Mouse (Mus musculus) liver, embryonic 16.5 days (tissue): ENCODE results near the gene Npb. TPM values are rescaled to one million over a fixed set of nuclear protein-coding genes. Genes with fewer than 3 reads are reported as not detected.

ENCODE experiments used
- ATAC-seq: fragments of 200-750 bp; cut with Nextera tagmentation; 2 replicates; pipeline ENCODE4 v1.8.0; 2017; ENCODE audit warnings: low read depth, mild to moderate bottlenecking, moderate number of reproducible peaks, moderate library complexity
- H3K27ac ChIP-seq: fragments of 300-500 bp; sonication (generic); 2 replicates; pipeline ENCODE4 v1.5.1; 2014; ENCODE audit warnings: mild to moderate bottlenecking, low read length
- H3K27me3 ChIP-seq: fragments of 300-500 bp; sonication (generic); 2 replicates; pipeline ENCODE4 v1.6.1; 2014; ENCODE audit warnings: low read depth, low read length, mixed read lengths; ENCODE audit not compliant: control insufficient read depth, insufficient read depth
- H3K36me3 ChIP-seq: fragments of 300-500 bp; sonication (generic); 2 replicates; pipeline ENCODE4 v1.6.1; 2014; ENCODE audit warnings: mild to moderate bottlenecking; ENCODE audit not compliant: control insufficient read depth, insufficient read depth
- H3K4me1 ChIP-seq: fragments of 300-500 bp; sonication (generic); 2 replicates; pipeline ENCODE4 v1.6.1; 2014; ENCODE audit warnings: low read depth, low read length, mixed read lengths; ENCODE audit not compliant: control insufficient read depth
- H3K4me2 ChIP-seq: fragments of 300-500 bp; sonication (generic); 2 replicates; pipeline ENCODE4 v1.6.1; 2014; ENCODE audit warnings: low read depth, low read length, mixed read lengths
- H3K4me3 ChIP-seq: fragments of 300-500 bp; sonication (generic); 2 replicates; pipeline ENCODE4 v1.5.1; 2014; ENCODE audit warnings: low read depth, mild to moderate bottlenecking, low read length
- H3K9ac ChIP-seq: fragments of 300-500 bp; sonication (generic); 2 replicates; pipeline ENCODE4 v1.6.1; 2014; ENCODE audit warnings: low read depth, low read length
- H3K9me3 ChIP-seq: fragments of 300-500 bp; sonication (generic); replicated peaks from 2 replicates; pipeline ENCODE4 v1.6.1; 2016; ENCODE audit warnings: low read length; ENCODE audit not compliant: control insufficient read depth
- WGBS: fragments of 180-500 bp; shearing (Covaris S2); extraction: QIAGEN DNeasy Blood & Tissue Kit; methylation state at CpG from one replicate; pipeline ENCODE4 v1.1.7; 2014; ENCODE audit not compliant: insufficient replicate concordance; 5-methylcytosine and 5-hydroxymethylcytosine counted together
- polyA plus RNA-seq: library from polyadenylated mRNA; unstranded; fragments of >200 nt; fragmentation: Nextera tagmentation; extraction: Ambion mirVana; gene quantifications from 2 replicates; pipeline ENCODE4 v1.2.1, GENCODE M21; 2015

Gene Npb
- polyA plus RNA-seq, 1 experiment from 2014 or later, result 16.4 TPM

- no peak overlapping the region for H3K9ac ChIP-seq
- H3K27me3 ChIP-seq, result no peaks in the 10 kb centered on the region
- H3K4me1 ChIP-seq, result peaks cover 73% of the 10 kb centered on the region
- H3K4me2 ChIP-seq, result no peak overlapping the region
- H3K9me3 ChIP-seq, result no peaks in the 10 kb centered on the region
- ATAC-seq, result no peak
- H3K4me3 ChIP-seq, result no peak overlapping the region
- peaks cover 18% of the 10 kb centered on the region for H3K36me3 ChIP-seq
- WGBS, result 80% methylated on average over 11 of the region's 11 CpGs
- H3K27ac ChIP-seq, result no peak overlapping the region
Observed at GRCm38 (mm10) chr11:120626785-120627467, 18.6 kb downstream of the Npb start.

DNA sequence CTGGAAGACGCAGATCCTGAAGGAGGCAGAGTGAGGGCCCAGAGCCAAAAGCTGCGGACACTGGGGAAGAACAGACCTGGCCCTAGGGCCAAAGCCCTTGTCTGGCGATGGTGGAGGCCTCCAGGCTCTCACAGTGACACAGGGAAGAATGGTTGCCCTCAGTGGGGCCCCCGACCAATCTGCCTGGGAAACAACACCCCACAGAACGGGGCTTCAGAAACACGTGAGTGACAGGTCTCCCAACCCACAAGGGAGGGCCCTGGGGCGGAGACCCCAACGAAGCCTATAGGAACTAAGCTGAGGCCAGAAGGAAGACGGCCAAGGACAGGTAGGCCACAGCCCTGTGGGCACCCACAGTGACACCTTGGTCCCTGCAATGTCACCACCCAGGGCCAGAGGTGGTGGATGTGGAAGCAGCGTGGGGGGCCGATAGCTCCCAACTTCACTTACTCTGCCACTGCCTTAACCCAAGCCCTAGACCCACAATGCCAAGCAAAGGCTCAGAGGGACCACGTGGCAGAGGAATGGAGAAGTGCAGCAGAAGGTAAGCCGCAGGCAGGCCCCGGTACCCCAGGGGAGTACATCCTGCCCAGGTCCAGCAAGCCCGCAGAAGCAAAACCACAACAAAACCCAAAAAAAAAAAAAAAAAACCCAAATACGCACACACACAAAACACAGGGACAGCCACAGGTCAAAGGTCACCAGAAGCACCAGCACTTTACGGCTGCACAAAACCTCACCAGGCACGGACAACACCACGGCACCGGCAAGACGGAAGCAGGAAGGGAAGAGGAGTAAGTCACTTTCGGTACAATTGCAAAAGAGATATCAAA, 19.4 kb downstream of the Npb start:
- peak overlapping the region; percentile 42 for H3K4me2 ChIP-seq
- 40% methylated on average over 22 of the region's 22 CpGs for WGBS
- no peaks in the 10 kb centered on the region for H3K9me3 ChIP-seq
- peak overlapping the region; percentile 31; the same call in 1 of the 2 replicates for H3K27ac ChIP-seq
- H3K36me3 ChIP-seq, result peaks cover 13% of the 10 kb centered on the region
- H3K4me3 ChIP-seq, result peak overlapping the region; percentile 19; the same call in 1 of the 2 replicates
- ATAC-seq, result no peak
- H3K4me1 ChIP-seq, result peaks cover 78% of the 10 kb centered on the region
- H3K27me3 ChIP-seq, result no peaks in the 10 kb centered on the region
- H3K9ac ChIP-seq, result 0 out of 2 replicates have a peak overlapping the region, but pooled peaks have one; percentile 1

GRCm38 (mm10) chr11:120628601-120629340, 20.5 kb downstream of the Npb start:
- H3K27ac ChIP-seq, result peak overlapping the region; percentile 100

GRCm38 (mm10) chr11:120629341-120629730, 21.1 kb downstream of the Npb start:
- Histone ChIP-seq H3K36me3 (peaks cover 8% of the 10 kb centered on the region), H3K9ac (peak overlapping the region; percentile 97), H3K27ac (peak overlapping the region; percentile 100), H3K4me2 (peak overlapping the region; percentile 94), H3K9me3 (no peaks in the 10 kb centered on the region), H3K27me3 (no peaks in the 10 kb centered on the region), H3K4me3 (peak overlapping the region; percentile 84), H3K4me1 (peaks cover 76% of the 10 kb centered on the region)
- peak; percentile 7; the same call in 1 of the 2 replicates for ATAC-seq
- WGBS, result 27% methylated on average over 23 of the region's 23 CpGs

More at GRCm38 (mm10) chr11:120628601-120629340, 20.5 kb downstream of the Npb start:
- WGBS, result 82% methylated on average over 23 of the region's 23 CpGs
- Histone ChIP-seq H3K4me2 (peak overlapping the region; percentile 94), H3K36me3 (peaks cover 8% of the 10 kb centered on the region), H3K9ac (peak overlapping the region; percentile 97), H3K4me1 (peaks cover 74% of the 10 kb centered on the region), H3K4me3 (peak overlapping the region; percentile 84), H3K27me3 (no peaks in the 10 kb centered on the region), H3K9me3 (no peaks in the 10 kb centered on the region)
- ATAC-seq, result no peak

DNA sequence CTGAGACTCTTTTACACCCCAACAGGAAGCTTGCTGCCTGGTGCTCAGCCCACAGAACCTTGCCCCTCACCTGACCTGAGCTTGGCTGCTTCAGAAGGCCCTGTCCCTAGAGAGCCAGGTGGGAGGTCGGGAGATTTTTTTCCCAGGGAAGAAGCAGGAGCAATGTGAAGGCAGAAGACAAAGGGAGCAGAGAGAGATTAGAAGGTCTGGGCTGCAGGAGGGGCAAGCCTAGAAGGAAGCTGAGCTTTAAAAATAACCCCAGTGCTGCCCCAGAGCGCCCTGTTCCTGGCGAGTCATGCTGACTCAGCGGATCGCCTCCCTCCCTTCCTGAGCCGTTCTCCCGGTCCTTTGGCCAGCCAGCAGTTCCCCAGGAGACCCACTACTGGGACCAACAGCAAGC, 21.6 kb downstream of the Npb start:
- peak overlapping the region; percentile 84 for H3K4me3 ChIP-seq
- H3K9me3 ChIP-seq, result no peaks in the 10 kb centered on the region
- H3K36me3 ChIP-seq, result peaks cover 8% of the 10 kb centered on the region
- H3K27me3 ChIP-seq, result no peaks in the 10 kb centered on the region
- H3K9ac ChIP-seq, result peak overlapping the region; percentile 97
- peak; percentile 54 for ATAC-seq
- H3K27ac ChIP-seq, result peak overlapping the region; percentile 100
- 9% methylated on average over 7 of the region's 7 CpGs for WGBS
- peak overlapping the region; percentile 94 for H3K4me2 ChIP-seq
- peaks cover 77% of the 10 kb centered on the region for H3K4me1 ChIP-seq

DNA sequence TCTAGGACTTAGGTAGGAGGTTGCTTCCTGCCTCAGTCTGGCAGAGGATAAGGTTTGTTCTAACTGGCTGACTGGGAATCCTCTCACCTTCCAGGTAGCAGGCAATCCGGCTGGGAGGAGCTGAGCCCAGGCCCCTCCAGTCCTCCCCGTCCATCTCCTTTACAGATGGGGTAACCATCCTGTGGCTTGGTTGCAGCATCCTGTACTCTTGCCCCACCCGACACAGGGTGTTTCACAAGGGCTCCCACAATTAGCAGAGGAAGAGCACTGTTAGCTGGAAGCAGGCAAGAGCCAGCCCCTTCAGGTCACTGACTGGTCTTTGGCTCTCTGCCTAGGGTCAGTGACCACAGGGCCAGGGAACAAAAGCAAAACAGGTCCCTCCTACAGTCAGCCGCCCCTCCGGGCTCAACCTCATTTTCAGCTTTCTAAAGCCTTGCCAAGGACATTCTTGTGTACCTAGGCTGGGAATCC, 22.2 kb downstream of the Npb start:
- H3K27ac ChIP-seq, result peak overlapping the region; percentile 100
- peak overlapping the region; percentile 97 for H3K9ac ChIP-seq
- no peaks in the 10 kb centered on the region for H3K27me3 ChIP-seq
- peak; percentile 40 for ATAC-seq
- no peaks in the 10 kb centered on the region for H3K9me3 ChIP-seq
- H3K4me3 ChIP-seq, result peak overlapping the region; percentile 84
- H3K4me2 ChIP-seq, result peak overlapping the region; percentile 94
- H3K36me3 ChIP-seq, result peaks cover 8% of the 10 kb centered on the region
- H3K4me1 ChIP-seq, result peaks cover 72% of the 10 kb centered on the region
- 14% methylated on average over 5 of the region's 5 CpGs for WGBS

- H3K36me3 ChIP-seq, result peaks cover 8% of the 10 kb centered on the region
- H3K9me3 ChIP-seq, result no peaks in the 10 kb centered on the region
- peak overlapping the region; percentile 94 for H3K4me2 ChIP-seq
- peak overlapping the region; percentile 100 for H3K27ac ChIP-seq
- peak overlapping the region; percentile 84 for H3K4me3 ChIP-seq
- ATAC-seq, result no peak
- H3K9ac ChIP-seq, result peak overlapping the region; percentile 97
- 6% methylated on average over 7 of the region's 7 CpGs for WGBS
- H3K4me1 ChIP-seq, result peaks cover 66% of the 10 kb centered on the region
- H3K27me3 ChIP-seq, result no peaks in the 10 kb centered on the region
Observed at GRCm38 (mm10) chr11:120630881-120631725, 22.8 kb downstream of the Npb start.
